Mouse (Mus musculus): Measurements from ENCODE around the gene Abca13. TPM values are rescaled to one million over a fixed set of nuclear protein-coding genes. Genes with fewer than 3 reads are reported as not detected.
A peak's percentile ranks its signal among the peaks of the same experiment; 100 is the strongest.

Abca13 gene
- polyA plus RNA-seq, 1 experiment from 2014 or later: 0.01 TPM

DNA sequence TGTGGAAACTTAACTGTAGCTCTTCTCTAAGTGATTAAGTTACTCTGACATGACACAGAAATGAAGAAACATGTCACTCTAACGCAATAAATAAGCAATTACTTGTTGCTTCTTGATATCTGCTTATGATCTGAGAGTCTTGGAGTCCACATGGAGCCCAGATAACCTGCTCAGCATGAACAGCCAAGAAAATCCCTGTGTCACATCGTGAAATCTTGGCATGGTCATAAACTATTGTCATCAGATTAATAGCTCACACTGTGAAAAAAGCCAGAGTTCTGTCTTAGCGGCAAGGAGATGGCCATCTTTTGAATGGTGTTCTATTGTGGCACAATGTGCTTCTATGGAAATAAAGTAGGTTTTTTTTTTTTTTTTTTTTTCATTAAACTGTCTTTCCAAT is 336.8 kb downstream of the Abca13 start:
- in situ Hi-C loops (cut with MboI; ENCODE audit: low pct_unique_long_range_greater_than_20kb): no loop called here
- H3K27me3 ChIP-seq: no peaks in the 10 kb centered on the region
- no peak for TF ChIP-seq CTCF (IDR thresholded peaks at IDR 0.05)
- ATAC-seq: no peak
- CTCF ChIA-PET: interaction anchor here (0.9 kb wide), 1 partner anchor 9 kb away, joined by 5 read pairs; no protein-coding TSS in a partner anchor
- POLR2A ChIA-PET: no interaction called here
- no peak for DNase-seq (ENCODE audit: low read depth, low spot score)

DNA sequence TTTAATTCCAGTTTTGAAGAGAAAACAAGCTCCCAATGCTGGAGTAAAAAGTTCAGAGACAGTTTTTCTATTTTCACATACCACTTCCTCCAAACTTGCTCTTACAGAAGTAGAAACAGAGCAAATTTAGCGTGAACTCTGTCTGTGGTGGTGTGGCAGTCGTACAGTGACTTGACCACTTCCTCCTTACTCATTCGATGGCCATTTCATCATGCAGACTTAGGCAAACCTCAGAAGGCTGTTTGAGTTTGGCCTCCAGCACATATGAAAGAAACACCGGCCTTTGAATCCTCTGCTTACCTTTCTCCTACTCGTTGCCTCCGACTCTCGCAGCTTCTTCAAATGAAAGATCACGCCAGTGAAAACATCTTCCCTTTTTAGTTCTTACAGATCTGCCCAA is 340.0 kb downstream of the Abca13 start:
- no peaks in the 10 kb centered on the region for H3K27me3 ChIP-seq
- ChIA-PET POLR2A (no interaction called here), CTCF (interaction anchor here (1.1 kb wide), 1 partner anchor 9 kb away, joined by 3 read pairs; no protein-coding TSS in a partner anchor)
- no peak for TF ChIP-seq CTCF (IDR thresholded peaks at IDR 0.05)
- DNase-seq (ENCODE audit: low read depth, low spot score): no peak
- no peak for ATAC-seq
- in situ Hi-C loops (cut with MboI; ENCODE audit: low pct_unique_long_range_greater_than_20kb): no loop called here

DNA sequence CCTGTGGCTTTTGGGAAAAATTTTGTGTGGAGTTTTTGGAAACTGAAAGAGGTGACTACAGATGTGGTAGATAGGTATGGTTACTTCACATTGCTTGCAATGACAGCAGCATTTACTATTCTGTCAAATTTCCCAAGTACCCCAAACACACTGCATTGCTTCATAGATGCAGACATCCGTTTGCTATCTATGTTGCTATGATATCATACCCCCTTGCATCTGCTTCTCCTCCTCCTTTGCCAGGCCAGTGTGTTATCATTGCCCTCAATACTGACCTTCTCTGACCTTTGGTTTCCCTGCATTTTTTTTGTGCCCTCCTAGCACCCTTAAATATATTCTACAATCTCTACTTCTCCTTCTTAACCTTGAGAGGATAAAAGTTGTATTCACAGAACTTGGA is 341.4 kb downstream of the Abca13 start:
- ATAC-seq (no peak), DNase-seq (ENCODE audit: low read depth, low spot score) (no peak)
- in situ Hi-C loops (cut with MboI; ENCODE audit: low pct_unique_long_range_greater_than_20kb): no loop called here
- no peak for TF ChIP-seq CTCF (IDR thresholded peaks at IDR 0.05)
- POLR2A ChIA-PET: no interaction called here
- no peaks in the 10 kb centered on the region for H3K27me3 ChIP-seq
- CTCF ChIA-PET: interaction anchor here (1.1 to 1.5 kb wide), 2 partner anchors 8 to 9 kb away, joined by 3 read pairs; no protein-coding TSS in a partner anchor

DNA sequence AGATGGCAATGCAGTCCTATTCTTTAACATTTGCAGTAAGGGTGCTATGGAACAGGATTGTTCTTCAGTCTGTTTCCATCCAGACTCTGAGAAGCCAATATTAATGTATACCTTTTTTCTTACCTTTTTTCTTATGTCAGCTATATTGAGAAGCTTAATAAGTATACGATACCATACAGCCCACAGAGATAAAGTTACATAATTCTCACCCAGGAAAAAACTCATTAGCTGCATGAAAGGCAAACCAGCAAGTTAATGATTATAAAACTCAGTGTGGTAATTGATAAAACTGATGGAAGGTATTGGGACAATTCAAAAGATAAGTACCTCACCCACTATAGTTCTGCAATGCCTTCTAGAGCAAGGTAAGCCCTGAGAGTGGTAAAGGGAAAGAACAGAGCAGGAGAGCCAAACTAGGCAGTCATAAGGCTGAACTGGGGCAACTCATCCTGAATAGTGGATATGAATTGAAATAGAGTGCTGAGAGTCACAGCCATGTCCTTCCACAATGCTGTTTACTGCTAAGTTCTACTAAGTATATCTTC is 342.0 kb downstream of the Abca13 start:
- ChIA-PET CTCF (interaction anchor here (1.5 kb wide), 1 partner anchor 10 kb away, joined by 3 read pairs; no protein-coding TSS in a partner anchor), POLR2A (no interaction called here)
- no peaks in the 10 kb centered on the region for H3K27me3 ChIP-seq
- DNase-seq (ENCODE audit: low read depth, low spot score): no peak
- no peak for TF ChIP-seq CTCF (IDR thresholded peaks at IDR 0.05)
- ATAC-seq: no peak
- in situ Hi-C loops (cut with MboI; ENCODE audit: low pct_unique_long_range_greater_than_20kb): no loop called here

DNA sequence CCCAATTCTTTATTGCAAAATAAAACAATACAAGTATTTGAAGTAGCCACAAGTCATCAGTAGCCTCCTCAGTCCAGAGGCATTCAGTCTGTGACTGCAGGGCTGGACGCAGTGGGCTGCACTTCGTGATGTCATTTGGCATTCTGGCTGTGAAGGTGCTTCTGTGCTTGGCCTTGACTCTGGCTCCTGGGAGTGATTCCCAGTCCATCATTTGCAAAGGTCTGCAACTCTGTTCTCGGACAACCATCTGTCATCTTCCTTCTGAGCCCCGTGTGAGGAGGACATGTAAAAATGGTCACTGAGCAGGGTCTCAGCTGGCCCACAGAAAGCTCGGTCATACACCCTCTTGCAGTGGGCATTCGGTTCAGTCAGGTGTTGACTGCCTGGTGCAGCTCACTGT is 345.1 kb downstream of the Abca13 start:
- TF ChIP-seq CTCF (IDR thresholded peaks at IDR 0.05): no peak
- H3K27me3 ChIP-seq: no peaks in the 10 kb centered on the region
- in situ Hi-C loops (cut with MboI; ENCODE audit: low pct_unique_long_range_greater_than_20kb): no loop called here
- DNase-seq (ENCODE audit: low read depth, low spot score) (no peak), ATAC-seq (no peak)
- CTCF ChIA-PET: no interaction called here
- POLR2A ChIA-PET: no interaction called here

DNA sequence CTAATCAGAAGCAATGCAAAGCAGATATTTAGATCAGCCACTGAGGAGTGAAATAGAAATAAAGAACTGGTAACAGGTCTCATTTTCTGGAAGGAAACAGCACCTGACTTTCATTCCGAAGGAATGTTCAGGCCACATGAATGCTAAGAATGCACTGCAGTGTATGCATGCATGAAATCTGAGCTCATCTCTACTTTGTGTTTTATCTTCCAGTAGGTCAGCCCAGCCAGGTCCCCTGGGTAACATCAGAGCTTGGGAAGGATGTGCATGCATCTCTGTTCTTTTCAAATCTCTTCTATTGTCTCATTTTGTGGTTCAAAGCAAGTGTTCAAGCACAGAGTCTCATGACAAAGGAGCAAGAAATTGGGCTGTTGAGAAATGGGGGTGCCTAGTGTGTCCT is 346.6 kb downstream of the Abca13 start:
- CTCF ChIA-PET: no interaction called here
- DNase-seq (ENCODE audit: low read depth, low spot score) (peak; percentile 30), ATAC-seq (peak; percentile 98)
- POLR2A ChIA-PET: no interaction called here
- in situ Hi-C loops (cut with MboI; ENCODE audit: low pct_unique_long_range_greater_than_20kb): no loop called here
- no peaks in the 10 kb centered on the region for H3K27me3 ChIP-seq
- TF ChIP-seq CTCF (IDR thresholded peaks at IDR 0.05): no peak

DNA sequence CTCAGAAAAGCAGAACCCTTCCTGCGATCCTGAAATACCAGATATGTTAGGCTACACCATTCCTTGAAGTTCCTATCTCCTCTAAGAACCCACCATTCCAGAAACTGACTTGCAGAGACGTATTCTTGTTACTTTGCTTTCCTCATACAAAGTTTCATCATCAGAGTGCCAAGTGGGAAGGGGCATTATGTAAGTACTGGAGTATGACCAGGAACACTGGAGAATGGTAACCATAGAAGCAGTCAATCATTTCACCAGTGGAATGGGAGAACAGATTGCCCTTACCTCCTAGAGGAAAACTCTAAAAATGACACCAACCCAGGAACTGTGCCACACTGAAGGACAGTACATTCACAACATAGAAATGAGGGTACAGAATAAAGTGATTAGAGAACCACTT is 368.3 kb downstream of the Abca13 start:
- POLR2A ChIA-PET: no interaction called here
- DNase-seq (ENCODE audit: low read depth, low spot score) (no peak), ATAC-seq (no peak)
- TF ChIP-seq CTCF (IDR thresholded peaks at IDR 0.05): no peak
- CTCF ChIA-PET: interaction anchor here (0.7 kb wide), 1 partner anchor 94 kb away, joined by 3 read pairs; no protein-coding TSS in a partner anchor
- H3K27me3 ChIP-seq: no peaks in the 10 kb centered on the region
- in situ Hi-C loops (cut with MboI; ENCODE audit: low pct_unique_long_range_greater_than_20kb): no loop called here

DNA sequence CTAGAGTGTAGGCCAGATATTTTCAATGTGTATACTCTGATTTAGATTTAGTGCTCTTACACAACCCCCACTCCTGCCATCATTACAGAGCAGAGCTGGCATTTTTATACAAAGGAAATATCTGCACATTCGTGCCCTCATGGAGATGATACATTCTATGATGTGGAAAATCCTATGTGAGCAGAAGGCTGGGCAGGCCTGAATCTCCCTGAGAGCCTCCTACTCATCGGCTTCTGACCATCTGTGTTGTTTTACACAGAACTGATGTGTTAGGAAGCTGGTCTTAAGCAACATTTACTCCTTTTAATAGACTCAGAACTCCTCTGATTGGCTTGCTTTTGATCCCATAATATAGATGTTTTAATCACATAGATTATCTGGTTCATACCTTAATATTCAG is 376.6 kb downstream of the Abca13 start:
- DNase-seq (ENCODE audit: low read depth, low spot score) (no peak), ATAC-seq (no peak)
- in situ Hi-C loops (cut with MboI; ENCODE audit: low pct_unique_long_range_greater_than_20kb): no loop called here
- no peak for TF ChIP-seq CTCF (IDR thresholded peaks at IDR 0.05)
- no peaks in the 10 kb centered on the region for H3K27me3 ChIP-seq
- ChIA-PET CTCF (no interaction called here), POLR2A (no interaction called here)

DNA sequence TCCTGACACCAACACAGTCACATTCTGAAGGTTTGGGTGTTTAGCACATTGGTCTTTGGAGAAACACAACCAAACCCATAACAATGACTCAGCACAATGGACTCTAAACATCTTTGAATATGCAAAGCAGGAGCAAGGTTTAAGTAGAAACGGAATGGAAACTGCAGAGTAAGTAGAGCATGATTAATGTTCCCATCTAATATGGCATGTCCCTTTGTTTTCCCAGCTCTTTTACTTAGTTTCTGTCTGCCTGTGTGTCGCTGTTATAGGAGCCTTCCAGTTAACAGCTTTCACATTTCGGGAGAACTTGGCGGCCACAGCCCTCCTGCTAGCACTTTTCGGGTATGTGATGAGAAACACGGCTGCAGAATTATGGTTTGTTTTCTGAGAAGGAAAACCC is 378.6 kb downstream of the Abca13 start:
- POLR2A ChIA-PET: no interaction called here
- no peaks in the 10 kb centered on the region for H3K27me3 ChIP-seq
- DNase-seq (ENCODE audit: low read depth, low spot score): no peak
- ATAC-seq: no peak
- in situ Hi-C loops (cut with MboI; ENCODE audit: low pct_unique_long_range_greater_than_20kb): no loop called here
- no peak for TF ChIP-seq CTCF (IDR thresholded peaks at IDR 0.05)
- CTCF ChIA-PET: no interaction called here

DNA sequence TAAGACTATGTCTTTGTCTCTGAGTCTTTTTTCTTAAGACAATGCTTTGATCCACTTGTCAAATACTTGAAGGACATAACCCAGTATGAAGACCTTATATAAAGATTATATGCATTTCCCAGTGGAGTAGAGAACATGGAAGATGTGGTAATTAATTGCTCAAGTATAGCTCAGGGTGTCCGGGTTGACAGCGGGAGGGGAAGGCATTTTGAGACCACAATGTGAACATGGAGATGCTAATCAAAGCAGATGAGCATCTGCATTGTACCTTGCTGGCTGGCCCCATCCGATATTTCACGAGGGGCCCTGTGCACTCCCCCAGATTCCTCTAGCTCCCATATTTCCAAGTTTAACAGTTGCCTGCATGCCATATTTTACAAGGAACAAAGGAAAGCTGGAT is 383.2 kb downstream of the Abca13 start:
- DNase-seq (ENCODE audit: low read depth, low spot score) (no peak), ATAC-seq (no peak)
- no peak for TF ChIP-seq CTCF (IDR thresholded peaks at IDR 0.05)
- ChIA-PET POLR2A (no interaction called here), CTCF (interaction anchor here (1.5 kb wide), 1 partner anchor 8 kb away, joined by 5 read pairs; no protein-coding TSS in a partner anchor)
- in situ Hi-C loops (cut with MboI; ENCODE audit: low pct_unique_long_range_greater_than_20kb): no loop called here
- no peaks in the 10 kb centered on the region for H3K27me3 ChIP-seq

DNA sequence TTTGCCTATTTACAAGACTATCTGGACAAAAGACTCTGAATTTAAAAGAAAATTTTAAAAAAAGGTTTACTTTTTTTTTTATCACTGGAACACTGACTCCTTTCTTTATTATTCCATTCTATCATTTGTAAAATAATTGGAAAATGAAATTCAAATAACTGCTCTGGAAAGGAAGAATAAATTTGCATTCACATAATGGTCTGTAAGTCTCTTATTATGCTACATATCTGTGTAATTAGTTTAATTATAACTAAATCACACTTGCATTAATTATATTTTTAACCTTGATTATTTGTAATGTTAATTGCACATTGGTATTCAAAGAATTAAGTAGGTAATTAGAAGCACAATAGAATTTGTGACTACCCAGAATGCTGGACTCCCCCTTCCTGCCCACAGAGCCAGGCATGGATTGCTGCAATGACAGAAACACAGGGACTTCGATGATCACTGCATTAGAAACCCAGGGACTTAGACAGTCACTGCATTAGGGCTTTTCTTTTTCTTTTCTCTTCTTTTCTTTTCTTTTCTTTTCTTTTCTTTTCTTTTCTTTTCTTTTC is 400.1 kb downstream of the Abca13 start:
- peaks cover 16% of the 10 kb centered on the region for H3K27me3 ChIP-seq
- no peak for ATAC-seq
- in situ Hi-C loops (cut with MboI; ENCODE audit: low pct_unique_long_range_greater_than_20kb): no loop called here
- CTCF ChIA-PET: interaction anchor here (0.8 kb wide), 1 partner anchor 10 kb away, joined by 4 read pairs; no protein-coding TSS in a partner anchor
- no peak for TF ChIP-seq CTCF (IDR thresholded peaks at IDR 0.05)
- POLR2A ChIA-PET: no interaction called here
- DNase-seq (ENCODE audit: low read depth, low spot score): no peak

DNA sequence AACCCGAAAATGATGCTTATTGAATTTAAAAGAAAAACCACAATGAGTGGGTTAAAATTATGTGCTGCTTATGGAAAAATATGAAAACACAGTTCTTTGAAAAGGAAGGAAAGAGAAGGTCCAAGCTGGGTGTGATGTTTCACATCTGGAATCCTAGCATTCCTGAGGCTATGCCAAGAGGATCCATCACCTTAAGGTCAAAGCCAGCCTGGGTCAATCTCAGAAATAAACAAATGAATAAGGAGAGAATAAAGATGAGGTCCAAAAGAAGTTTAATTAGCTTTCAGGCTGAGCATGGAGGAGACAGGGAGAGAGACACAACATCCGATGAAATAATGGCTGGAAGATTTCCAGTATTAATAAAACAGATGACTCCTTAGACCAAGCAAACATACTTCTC is 405.6 kb downstream of the Abca13 start:
- H3K27me3 ChIP-seq: peaks cover 11% of the 10 kb centered on the region
- in situ Hi-C loops (cut with MboI; ENCODE audit: low pct_unique_long_range_greater_than_20kb): no loop called here
- TF ChIP-seq CTCF (IDR thresholded peaks at IDR 0.05): no peak
- ATAC-seq (no peak), DNase-seq (ENCODE audit: low read depth, low spot score) (no peak)
- CTCF ChIA-PET: no interaction called here
- POLR2A ChIA-PET: no interaction called here
